Mouse (Mus musculus): ENCODE measurements around the gene Mapt.

DNA sequence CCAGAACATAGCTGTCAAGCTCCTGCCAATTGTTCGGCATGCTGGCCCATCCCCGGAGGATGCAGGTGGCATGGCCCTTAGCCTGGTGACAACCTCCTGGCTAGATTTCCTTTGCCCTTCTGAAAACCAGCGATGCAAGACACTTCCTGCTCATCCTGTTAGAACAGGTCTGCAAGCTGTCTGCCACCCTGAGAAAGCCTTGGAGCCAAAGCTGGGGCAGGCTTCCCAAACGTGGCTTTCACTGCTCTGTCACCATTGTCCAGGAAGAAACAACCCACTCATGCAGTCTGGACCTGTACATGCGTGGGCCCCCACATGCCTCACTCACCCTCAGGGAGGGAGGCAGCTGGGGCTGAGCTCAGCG, 57.6 kb downstream of the Mapt start:
- TF ChIP-seq POLR2A (IDR thresholded peaks at IDR 0.05; ENCODE audit: insufficient read length, low read depth) (no peak), E2F4 (IDR thresholded peaks at IDR 0.05; ENCODE audit: insufficient read depth) (no peak), POLR2AphosphoS2 (IDR thresholded peaks at IDR 0.05; ENCODE audit: insufficient read length, low read depth) (no peak), MAX (IDR thresholded peaks at IDR 0.05; ENCODE audit: low read depth) (no peak)
